Mouse (Mus musculus): Measurements from ENCODE around the gene Eif5b.

GRCm38 (mm10) chr1:37971520-37971919 lies 26.3 kb upstream of the Eif5b start:
- no peak for TF ChIP-seq POLR2A (IDR thresholded peaks at IDR 0.05; ENCODE audit: control insufficient read depth, low read depth, low read length)
- no peak for TF ChIP-seq CTCF (IDR thresholded peaks at IDR 0.05; ENCODE audit: control insufficient read depth, insufficient read depth, insufficient replicate concordance, low read depth, low read length)

Measured in testis, adult 2 months (tissue).